Mouse (Mus musculus) MEL (cell line): ENCODE measurements around the gene Naa40.

Source experiments
- CHD2 ChIP-seq: IDR thresholded peaks from 2 replicates; pipeline ENCODE4 v1.6.1; 2011; ENCODE audit warnings: low read length, improper control_type of control experiment
- CTCF ChIP-seq, 3 experiments: IDR thresholded peaks in 2 of 3; conservative IDR thresholded peaks in 1 of 3; 2 replicates each; pipeline ENCODE4 v1.5.1; 2011 to 2012; ENCODE audit warnings: low read length in 3 of 3, low read depth in 2 of 3, mild to moderate bottlenecking in 2 of 3, improper control_type of control experiment in 1 of 3, inconsistent platforms in 1 of 3, mixed read lengths in 1 of 3, moderate library complexity in 1 of 3; ENCODE audit not compliant: control insufficient read depth in 1 of 3, insufficient read depth in 1 of 3, poor library complexity in 1 of 3, severe bottlenecking in 1 of 3
- ETS1 ChIP-seq: IDR thresholded peaks from 2 replicates; pipeline ENCODE4 v1.6.1; 2012; ENCODE audit warnings: low read depth, mild to moderate bottlenecking, inconsistent platforms, low read length, improper control_type of control experiment, moderate library complexity
- GATA1 ChIP-seq: IDR thresholded peaks from 2 replicates; pipeline ENCODE4 v1.6.1; 2011; ENCODE audit warnings: low read depth, low read length, improper control_type of control experiment
- HCFC1 ChIP-seq: IDR thresholded peaks from 2 replicates; pipeline ENCODE4 v1.6.1; 2012; ENCODE audit warnings: low read depth, mild to moderate bottlenecking, inconsistent platforms, low read length, improper control_type of control experiment, moderate library complexity
- JUND ChIP-seq: IDR thresholded peaks from 2 replicates; pipeline ENCODE4 v1.6.1; 2011; ENCODE audit warnings: low read depth, mild to moderate bottlenecking, improper control_type of control experiment, low read length
- KAT2A ChIP-seq: conservative IDR thresholded peaks from 2 replicates; pipeline ENCODE4 v1.6.1; 2012; ENCODE audit warnings: low read depth, low read length, improper control_type of control experiment, inconsistent platforms
- POLR2A ChIP-seq, 2 experiments: IDR thresholded peaks; 2 replicates each; pipeline ENCODE4 v1.6.1; 2011 to 2012; ENCODE audit warnings: low read length in 2 of 2, mild to moderate bottlenecking in 2 of 2, control low read depth in 1 of 2, improper control_type of control experiment in 1 of 2, low read depth in 1 of 2, moderate library complexity in 1 of 2; ENCODE audit not compliant: control insufficient read depth in 1 of 2, insufficient read depth in 1 of 2, poor library complexity in 1 of 2
- POLR2AphosphoS5 ChIP-seq: IDR thresholded peaks from 2 replicates; pipeline ENCODE4 v1.6.1; 2012; ENCODE audit warnings: low read depth, borderline replicate concordance, mild to moderate bottlenecking, inconsistent platforms, low read length, moderate library complexity, mixed read lengths
- SIN3A ChIP-seq: IDR thresholded peaks from 2 replicates; pipeline ENCODE4 v1.6.1; 2012; ENCODE audit warnings: low read length, improper control_type of control experiment, inconsistent platforms
- SMC3 ChIP-seq: IDR thresholded peaks from 2 replicates; pipeline ENCODE4 v1.6.1; 2011; ENCODE audit warnings: low read depth, low read length, improper control_type of control experiment
- TAL1 ChIP-seq: IDR thresholded peaks from 2 replicates; pipeline ENCODE4 v1.6.1; 2012; ENCODE audit warnings: mild to moderate bottlenecking, inconsistent platforms, low read length, moderate library complexity, mixed read lengths
- TCF12 ChIP-seq: IDR thresholded peaks from 2 replicates; pipeline ENCODE4 v1.6.1; 2014; ENCODE audit warnings: low read depth, mild to moderate bottlenecking, inconsistent platforms, low read length, improper control_type of control experiment, moderate library complexity
- UBTF ChIP-seq: IDR thresholded peaks from 2 replicates; pipeline ENCODE4 v1.6.1; 2012; ENCODE audit warnings: low read depth, mild to moderate bottlenecking, inconsistent platforms, low read length, improper control_type of control experiment, moderate library complexity, borderline replicate concordance; ENCODE audit not compliant: insufficient read depth

GRCm38 (mm10) chr19:7190986-7191385 is 50.0 kb downstream of the Naa40 start:
- TF ChIP-seq POLR2A (IDR thresholded peaks at IDR 0.05; ENCODE audit: control insufficient read depth in 1 of 2, insufficient read depth in 1 of 2, low read depth in 1 of 2, low read length in 2 of 2, poor library complexity in 1 of 2) = no peak
- TF ChIP-seq GATA1 = no peak
- no peak for TF ChIP-seq CTCF (IDR thresholded peaks at IDR 0.05 in 2 of 3, conservative IDR thresholded peaks at IDR 0.05 in 1 of 3; ENCODE audit: control insufficient read depth in 1 of 3, insufficient read depth in 1 of 3, low read depth in 2 of 3, low read length in 3 of 3, poor library complexity in 1 of 3, severe bottlenecking in 1 of 3)
- TF ChIP-seq KAT2A = no peak
- no peak for TF ChIP-seq UBTF
- no peak for TF ChIP-seq ETS1
- TF ChIP-seq HCFC1 = no peak
- no peak for TF ChIP-seq TAL1
- no peak for TF ChIP-seq CHD2
- TF ChIP-seq SIN3A = no peak
- TF ChIP-seq JUND = no peak
- no peak for TF ChIP-seq TCF12
- TF ChIP-seq SMC3 = no peak
- no peak for TF ChIP-seq POLR2AphosphoS5
